Mouse (Mus musculus): Measurements from ENCODE around the gene 1810049J17Rik. TPM values are rescaled to one million over a fixed set of nuclear protein-coding genes. Genes with fewer than 3 reads are reported as not detected.

1810049J17Rik gene
- 0.60 TPM for polyA plus RNA-seq (2017; shearing (Covaris generic))

GRCm38 (mm10) chr15:12321788-12322621, at the start of gene 1810049J17Rik:
1810049J17Rik (minus strand) TSS chr15:12321899.

GRCm38 (mm10) chr15:12321091-12321787, 460 bp downstream of the 1810049J17Rik start, which contains the start of gene Golph3:
Golph3 (plus strand) TSS chr15:12321450.

Other genes with a start within 250 kb of the 1810049J17Rik start
- gene Zfr, start 204.1 kb downstream of the 1810049J17Rik start, polyA plus RNA-seq (2017; shearing (Covaris generic)), result 141 TPM
- gene Mtmr12, start 116.9 kb downstream of the 1810049J17Rik start, polyA plus RNA-seq (2017; shearing (Covaris generic)), result 69.3 TPM
- 145 TPM for gene Golph3, start 449 bp downstream of the 1810049J17Rik start, polyA plus RNA-seq (2017; shearing (Covaris generic))

Data from CD4-positive, CD25-positive, alpha-beta regulatory T cell (primary cell).